Mouse (Mus musculus) small intestine, adult 2 months (tissue): ENCODE results near the gene Trappc4. TPM values are rescaled to one million over a fixed set of nuclear protein-coding genes. Genes with fewer than 3 reads are reported as not detected.
"Not testable (repeated sequence)": the region's sequence is repeated elsewhere in the genome, so short reads cannot be mapped to it uniquely, and the experiment has no call there.

Experiments used
- H3K27ac ChIP-seq: fragments of 200-500 bp; 2 replicates; pipeline ENCODE4 v1.5.1; 2012; ENCODE audit warnings: low read depth, low read length, control low read depth, inconsistent platforms; ENCODE audit not compliant: insufficient read depth
- H3K27me3 ChIP-seq: fragments of 200-500 bp; 2 replicates; pipeline ENCODE4 v1.6.1; 2012; ENCODE audit warnings: mild to moderate bottlenecking, moderate library complexity, low read length, inconsistent platforms; ENCODE audit not compliant: control insufficient read depth, insufficient read depth
- H3K36me3 ChIP-seq: fragments of 200-500 bp; 2 replicates; pipeline ENCODE4 v1.6.1; 2012; ENCODE audit warnings: mild to moderate bottlenecking, low read length, control low read depth, inconsistent platforms; ENCODE audit not compliant: control insufficient read depth, insufficient read depth
- H3K4me1 ChIP-seq: fragments of 200-500 bp; 2 replicates; pipeline ENCODE4 v1.6.1; 2012; ENCODE audit warnings: low read length, inconsistent platforms, mixed read lengths; ENCODE audit not compliant: control insufficient read depth, insufficient read depth, insufficient read length
- H3K4me3 ChIP-seq: fragments of 200-500 bp; 2 replicates; pipeline ENCODE4 v1.5.1; 2012; ENCODE audit warnings: low read depth, mild to moderate bottlenecking, control low read depth, inconsistent platforms, low read length, moderate library complexity
- CTCF ChIP-seq: fragments of 200-500 bp; IDR thresholded peaks from 2 replicates; pipeline ENCODE4 v1.5.1; 2012; ENCODE audit warnings: low read depth, mild to moderate bottlenecking, control low read depth, inconsistent platforms, low read length, moderate library complexity, mixed read lengths; ENCODE audit not compliant: insufficient replicate concordance, insufficient read length; ENCODE audit errors: extremely low read depth
- POLR2A ChIP-seq: fragments of 200-500 bp; IDR thresholded peaks from 2 replicates; pipeline ENCODE4 v1.6.1; 2012; ENCODE audit warnings: low read depth, mild to moderate bottlenecking, control low read depth, inconsistent platforms, low read length, moderate library complexity
- WGBS: fragments of 180-500 bp; shearing (Covaris S2); methylation state at CpG from one replicate; pipeline ENCODE4 v1.1.7; 2018; 5-methylcytosine and 5-hydroxymethylcytosine counted together
- polyA plus RNA-seq: library from polyadenylated mRNA; depleted of rRNA; stranded (reverse); fragments of >200 nt; gene quantifications from 2 replicates; pipeline ENCODE4 v1.2.3, GENCODE M21; 2012

Gene Trappc4
- polyA plus RNA-seq, 1 experiment = 36.5 TPM

- Histone ChIP-seq H3K27ac (peak overlapping the region; percentile 34), H3K4me1 (peaks cover 2% of the 10 kb centered on the region; the same call in 1 of the 2 replicates), H3K4me3 (peak overlapping the region; percentile 87), H3K27me3 (no peaks in the 10 kb centered on the region), H3K36me3 (peaks cover 18% of the 10 kb centered on the region)
- 2% methylated on average over 26 of the region's 26 CpGs for WGBS
- no peak for TF ChIP-seq POLR2A
- TF ChIP-seq CTCF = no peak
Measured at GRCm38 (mm10) chr9:44417156-44417891, 9.9 kb upstream of the Trappc4 start.

- no peaks in the 10 kb centered on the region for H3K27me3 ChIP-seq
- peaks cover 50% of the 10 kb centered on the region for H3K36me3 ChIP-seq
- H3K27ac ChIP-seq = no peak overlapping the region
- H3K4me3 ChIP-seq = no peak overlapping the region
- H3K4me1 ChIP-seq = peaks cover 2% of the 10 kb centered on the region; the same call in 1 of the 2 replicates
- WGBS = 75% methylated on average over 2 of the region's 2 CpGs
- TF ChIP-seq POLR2A (no peak), CTCF (no peak)
Measured at GRCm38 (mm10) chr9:44412781-44413180, 5.4 kb upstream of the Trappc4 start.

GRCm38 (mm10) chr9:44412306-44412705 lies 4.9 kb upstream of the Trappc4 start:
- TF ChIP-seq CTCF (no peak), POLR2A (no peak)
- Histone ChIP-seq H3K27me3 (no peaks in the 10 kb centered on the region), H3K36me3 (peaks cover 50% of the 10 kb centered on the region), H3K4me3 (no peak overlapping the region), H3K27ac (no peak overlapping the region), H3K4me1 (peaks cover 2% of the 10 kb centered on the region; the same call in 1 of the 2 replicates)
- WGBS = 57% methylated on average over 4 of the region's 4 CpGs

GRCm38 (mm10) chr9:44411601-44412130 lies 4.3 kb upstream of the Trappc4 start:
- no peak overlapping the region for H3K4me3 ChIP-seq
- no peaks in the 10 kb centered on the region for H3K27me3 ChIP-seq
- peaks cover 50% of the 10 kb centered on the region for H3K36me3 ChIP-seq
- TF ChIP-seq CTCF = no peak
- TF ChIP-seq POLR2A = no peak
- H3K27ac ChIP-seq = no peak overlapping the region
- 88% methylated on average over 1 of the region's 1 CpGs for WGBS
- H3K4me1 ChIP-seq = no peaks in the 10 kb centered on the region

- H3K4me3 ChIP-seq = no peak overlapping the region
- TF ChIP-seq CTCF = no peak
- no peak for TF ChIP-seq POLR2A
- H3K36me3 ChIP-seq = peaks cover 49% of the 10 kb centered on the region
- no peaks in the 10 kb centered on the region for H3K4me1 ChIP-seq
- no peaks in the 10 kb centered on the region for H3K27me3 ChIP-seq
- H3K27ac ChIP-seq = no peak overlapping the region
- 66% methylated on average over 2 of the region's 2 CpGs for WGBS
Measured at GRCm38 (mm10) chr9:44410647-44411336, 3.4 kb upstream of the Trappc4 start.

GRCm38 (mm10) chr9:44408693-44409092 lies 1.3 kb upstream of the Trappc4 start:
- H3K27ac ChIP-seq, H3K4me1 ChIP-seq, H3K27me3 ChIP-seq: not testable (repeated sequence)
- 62% methylated on average over 9 of the region's 9 CpGs for WGBS
- peaks cover 53% of the 10 kb centered on the region for H3K36me3 ChIP-seq
- H3K4me3 ChIP-seq = peak overlapping the region; percentile 51; the same call in 1 of the 2 replicates

- H3K36me3 ChIP-seq = peaks cover 53% of the 10 kb centered on the region
- WGBS = 1% methylated on average over 24 of the region's 24 CpGs
- H3K27ac ChIP-seq = no peak overlapping the region
- no peaks in the 10 kb centered on the region for H3K4me1 ChIP-seq
- H3K27me3 ChIP-seq = no peaks in the 10 kb centered on the region
- TF ChIP-seq POLR2A (no peak), CTCF (no peak)
- H3K4me3 ChIP-seq = peak overlapping the region; percentile 89
Measured at GRCm38 (mm10) chr9:44407752-44408097, 325 bp upstream of the Trappc4 start.
